Mouse (Mus musculus) forebrain, embryonic 14.5 days (tissue): ENCODE measurements around the gene Ndrg3. TPM values are rescaled to one million over a fixed set of nuclear protein-coding genes. Genes with fewer than 3 reads are reported as not detected.
"Not testable (repeated sequence)": the region's sequence is repeated elsewhere in the genome, so short reads cannot be mapped to it uniquely, and the experiment has no call there.

Source experiments
- ATAC-seq: fragments of 200-750 bp; cut with Nextera tagmentation; 2 replicates; pipeline ENCODE4 v1.8.0; 2017; ENCODE audit warnings: mild to moderate bottlenecking, moderate library complexity
- DNase-seq: peaks from one replicate; pipeline ENCODE4 v3.0.0-alpha.2; 2015; ENCODE audit warnings: low spot score
- H3K27ac ChIP-seq: fragments of 300-500 bp; sonication (generic); 2 replicates; pipeline ENCODE4 v1.5.1; 2014; ENCODE audit warnings: low read depth, mild to moderate bottlenecking, control low read depth, low read length, moderate library complexity
- H3K27me3 ChIP-seq: fragments of 300-500 bp; sonication (generic); replicated peaks from 2 replicates; pipeline ENCODE4 v1.6.1; 2014; ENCODE audit warnings: low read length, control low read depth, mixed read lengths; ENCODE audit not compliant: control insufficient read depth, insufficient read depth
- H3K36me3 ChIP-seq: fragments of 300-500 bp; sonication (generic); 2 replicates; pipeline ENCODE4 v1.6.1; 2014; ENCODE audit warnings: low read length, control low read depth; ENCODE audit not compliant: control insufficient read depth, insufficient read depth
- H3K4me1 ChIP-seq: fragments of 300-500 bp; sonication (generic); 2 replicates; pipeline ENCODE4 v1.6.1; 2014; ENCODE audit warnings: antibody characterized with exemption, low read length, control low read depth; ENCODE audit not compliant: control insufficient read depth, insufficient read depth
- H3K4me2 ChIP-seq: fragments of 300-500 bp; sonication (generic); 2 replicates; pipeline ENCODE4 v1.6.1; 2014; ENCODE audit warnings: mild to moderate bottlenecking, control low read depth, low read length
- H3K4me3 ChIP-seq: fragments of 300-500 bp; sonication (generic); 2 replicates; pipeline ENCODE4 v1.5.1; 2014; ENCODE audit warnings: low read depth, low read length, control low read depth
- H3K9ac ChIP-seq: fragments of 300-500 bp; sonication (generic); 2 replicates; pipeline ENCODE4 v1.6.1; 2014; ENCODE audit warnings: mild to moderate bottlenecking, low read length, control low read depth, moderate library complexity
- H3K9me3 ChIP-seq: fragments of 300-500 bp; sonication (generic); replicated peaks from 2 replicates; pipeline ENCODE4 v1.6.1; 2016; ENCODE audit warnings: low read length, control low read depth, mixed read lengths; ENCODE audit not compliant: control insufficient read depth
- WGBS: fragments of 180-500 bp; shearing (Covaris S2); extraction: QIAGEN DNeasy Blood & Tissue Kit; methylation state at CpG from one replicate; pipeline ENCODE4 v1.1.7; 2014; 5-methylcytosine and 5-hydroxymethylcytosine counted together
- polyA plus RNA-seq: library from polyadenylated mRNA; unstranded; fragments of >200 nt; fragmentation: Nextera tagmentation; extraction: Ambion mirVana; gene quantifications from 2 replicates; pipeline ENCODE4 v1.2.1, GENCODE M21; 2014

Ndrg3 gene
- polyA plus RNA-seq, 1 experiment from 2014 or later: 93.6 TPM

DNA sequence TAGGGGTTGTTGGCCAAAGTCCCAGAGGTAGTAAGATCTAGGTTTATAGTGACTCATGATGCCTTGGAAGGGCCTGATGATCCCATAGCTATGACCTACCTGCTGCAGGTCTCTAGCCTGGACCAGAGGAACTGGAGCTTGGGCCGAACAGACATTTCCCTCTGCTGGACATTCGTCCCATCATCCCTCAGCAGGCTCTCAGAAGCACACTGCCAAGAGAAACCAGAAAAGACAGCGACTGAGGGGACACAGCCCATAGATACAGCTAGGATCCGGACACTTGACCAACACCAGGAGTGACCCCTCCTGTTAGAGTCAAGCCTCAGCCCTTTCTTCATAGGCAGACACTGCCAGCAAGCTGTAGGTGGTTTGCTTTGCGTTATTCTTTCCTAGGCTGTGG is 68.8 kb downstream of the Ndrg3 start:
- H3K4me2 ChIP-seq: no peak overlapping the region
- no peaks in the 10 kb centered on the region for H3K4me1 ChIP-seq
- DNase-seq: no peak
- H3K27me3 ChIP-seq: no peaks in the 10 kb centered on the region
- H3K36me3 ChIP-seq: peaks cover 5% of the 10 kb centered on the region; the same call in 1 of the 2 replicates
- H3K4me3 ChIP-seq: no peak overlapping the region
- 87% methylated on average over 5 of the region's 5 CpGs for WGBS
- H3K27ac ChIP-seq: no peak overlapping the region
- no peaks in the 10 kb centered on the region for H3K9me3 ChIP-seq
- no peak overlapping the region for H3K9ac ChIP-seq
- no peak for ATAC-seq

DNA sequence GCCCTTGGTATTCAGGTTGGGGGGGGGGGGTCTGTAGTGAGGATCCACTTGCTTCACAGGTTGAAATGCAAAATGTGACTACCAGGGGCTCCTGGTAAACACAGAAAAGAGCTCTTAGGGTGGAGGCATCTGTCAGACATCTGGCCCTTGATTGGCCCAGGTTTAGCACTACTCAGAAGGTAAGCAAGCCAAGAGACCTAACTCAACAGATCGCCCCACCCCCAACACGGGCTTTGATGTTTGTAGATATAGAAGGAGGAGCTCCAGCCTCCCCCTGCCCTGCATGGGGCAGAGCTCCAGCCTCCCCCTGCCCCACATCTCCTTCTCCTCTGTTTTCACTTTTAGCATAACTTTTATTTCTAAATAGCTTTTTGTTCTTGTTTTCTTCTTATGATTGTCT is 72.1 kb downstream of the Ndrg3 start:
- no peak overlapping the region for H3K9ac ChIP-seq
- no peaks in the 10 kb centered on the region for H3K27me3 ChIP-seq
- H3K4me1 ChIP-seq: no peaks in the 10 kb centered on the region
- no peaks in the 10 kb centered on the region for H3K9me3 ChIP-seq
- no peak overlapping the region for H3K4me3 ChIP-seq
- H3K4me2 ChIP-seq: no peak overlapping the region
- no peaks in the 10 kb centered on the region for H3K36me3 ChIP-seq
- no peak overlapping the region for H3K27ac ChIP-seq
- ATAC-seq: no peak
- DNase-seq: no peak
- 64% methylated on average over 2 of the region's 2 CpGs for WGBS

GRCm38 (mm10) chr2:156919191-156919590 is 72.7 kb downstream of the Ndrg3 start:
- not testable (repeated sequence) for H3K27me3 ChIP-seq, H3K4me2 ChIP-seq, ATAC-seq, H3K4me3 ChIP-seq, H3K36me3 ChIP-seq, H3K9ac ChIP-seq, H3K9me3 ChIP-seq, DNase-seq, H3K27ac ChIP-seq, H3K4me1 ChIP-seq
- WGBS: 89% methylated on average over 11 of the region's 11 CpGs

- Histone ChIP-seq H3K27me3 (no peaks in the 10 kb centered on the region), H3K27ac (no peak overlapping the region), H3K36me3 (no peaks in the 10 kb centered on the region), H3K4me1 (no peaks in the 10 kb centered on the region), H3K9me3 (no peaks in the 10 kb centered on the region), H3K9ac (no peak overlapping the region), H3K4me3 (no peak overlapping the region), H3K4me2 (no peak overlapping the region)
- ATAC-seq (no peak), DNase-seq (no peak)
- WGBS: 75% methylated on average over 4 of the region's 4 CpGs
Measured at GRCm38 (mm10) chr2:156918562-156918961, 73.3 kb downstream of the Ndrg3 start.

GRCm38 (mm10) chr2:156916419-156917125 is 75.3 kb downstream of the Ndrg3 start:
- no peak overlapping the region for H3K4me3 ChIP-seq
- 86% methylated on average over 3 of the region's 3 CpGs for WGBS
- no peaks in the 10 kb centered on the region for H3K4me1 ChIP-seq
- DNase-seq (no peak), ATAC-seq (no peak)
- no peak overlapping the region for H3K4me2 ChIP-seq
- no peak overlapping the region for H3K27ac ChIP-seq
- H3K9ac ChIP-seq: no peak overlapping the region
- H3K9me3 ChIP-seq: no peaks in the 10 kb centered on the region
- no peaks in the 10 kb centered on the region for H3K27me3 ChIP-seq
- no peaks in the 10 kb centered on the region for H3K36me3 ChIP-seq

GRCm38 (mm10) chr2:156915559-156915958 is 76.3 kb downstream of the Ndrg3 start:
- no peak for ATAC-seq

GRCm38 (mm10) chr2:156913191-156913590 is 78.7 kb downstream of the Ndrg3 start:
- H3K27me3 ChIP-seq: no peaks in the 10 kb centered on the region
- H3K36me3 ChIP-seq: no peaks in the 10 kb centered on the region
- H3K4me1 ChIP-seq: no peaks in the 10 kb centered on the region
- no peak overlapping the region for H3K9ac ChIP-seq
- H3K27ac ChIP-seq: no peak overlapping the region
- H3K4me3 ChIP-seq: no peak overlapping the region
- H3K4me2 ChIP-seq: no peak overlapping the region
- WGBS: 50% methylated on average over 5 of the region's 5 CpGs
- ATAC-seq (no peak), DNase-seq (peak; percentile 58)
- no peaks in the 10 kb centered on the region for H3K9me3 ChIP-seq

More at GRCm38 (mm10) chr2:156915559-156915958, 76.3 kb downstream of the Ndrg3 start:
- 74% methylated on average over 3 of the region's 3 CpGs for WGBS
- Histone ChIP-seq H3K9ac (no peak overlapping the region), H3K9me3 (no peaks in the 10 kb centered on the region), H3K36me3 (no peaks in the 10 kb centered on the region), H3K4me1 (no peaks in the 10 kb centered on the region), H3K4me3 (no peak overlapping the region), H3K27ac (no peak overlapping the region), H3K27me3 (no peaks in the 10 kb centered on the region), H3K4me2 (no peak overlapping the region)
- peak; percentile 17 for DNase-seq

DNA sequence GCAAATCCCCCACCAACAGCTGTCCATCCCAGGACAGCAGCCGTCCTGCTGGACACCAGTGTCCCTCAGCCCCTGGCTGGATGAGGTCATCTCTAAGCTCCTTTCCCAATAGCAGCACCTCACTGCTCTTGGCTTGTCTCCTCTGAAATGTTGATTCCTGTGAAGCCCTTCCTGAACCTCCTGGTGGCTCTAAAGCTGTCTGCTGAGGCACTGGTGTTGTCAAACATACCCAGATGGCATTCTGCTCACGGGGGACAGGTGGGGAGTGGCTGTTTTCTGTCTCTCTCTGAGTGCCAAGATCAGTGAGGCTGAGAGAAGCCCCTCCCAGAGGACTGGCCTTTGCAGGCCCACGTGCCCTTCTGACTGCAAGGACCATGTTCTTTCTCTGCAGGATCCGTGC is 85.9 kb downstream of the Ndrg3 start:
- not testable (repeated sequence) for DNase-seq, H3K4me1 ChIP-seq, H3K4me3 ChIP-seq, H3K36me3 ChIP-seq, H3K9me3 ChIP-seq, ATAC-seq, H3K4me2 ChIP-seq, H3K27me3 ChIP-seq, H3K9ac ChIP-seq, H3K27ac ChIP-seq
- 43% methylated on average over 4 of the region's 4 CpGs for WGBS

GRCm38 (mm10) chr2:156904976-156905717 is 86.7 kb downstream of the Ndrg3 start:
- Histone ChIP-seq H3K9ac (no peak overlapping the region), H3K4me1 (no peaks in the 10 kb centered on the region), H3K9me3 (no peaks in the 10 kb centered on the region), H3K27ac (no peak overlapping the region), H3K27me3 (no peaks in the 10 kb centered on the region), H3K4me2 (no peak overlapping the region), H3K36me3 (no peaks in the 10 kb centered on the region), H3K4me3 (no peak overlapping the region)
- DNase-seq: peak; percentile 71
- no peak for ATAC-seq
- 31% methylated on average over 6 of the region's 6 CpGs for WGBS
